Mouse (Mus musculus) myocyte (in vitro differentiated cells): ENCODE data around the gene Msrb1. TPM values are rescaled to one million over a fixed set of nuclear protein-coding genes. Genes with fewer than 3 reads are reported as not detected.
A peak's percentile ranks its signal among the peaks of the same experiment; 100 is the strongest.

Experiments used
- H3K27me3 ChIP-seq: one replicate; pipeline ENCODE4 v1.6.1; 2011; ENCODE audit not compliant: control insufficient read depth, insufficient read depth, insufficient read length
- H3K36me3 ChIP-seq: one replicate; pipeline ENCODE4 v1.6.1; 2011; ENCODE audit not compliant: control insufficient read depth, insufficient read depth
- H3K4me2 ChIP-seq: one replicate; pipeline ENCODE4 v1.6.1; 2011; ENCODE audit warnings: low read depth, control low read depth
- H3K4me3 ChIP-seq: one replicate; pipeline ENCODE4 v1.5.1; 2011; ENCODE audit warnings: mild to moderate bottlenecking, control low read depth, moderate library complexity
- H3K79me2 ChIP-seq: one replicate; pipeline ENCODE4 v1.6.1; 2011; ENCODE audit not compliant: control insufficient read depth, insufficient read depth
- H3ac ChIP-seq: one replicate; pipeline ENCODE4 v1.6.1; 2011; ENCODE audit not compliant: control insufficient read depth, insufficient read length
- CEBPB ChIP-seq: IDR thresholded peaks from 2 replicates; pipeline ENCODE4 v1.6.1; 2011; ENCODE audit warnings: mild to moderate bottlenecking, moderate library complexity; ENCODE audit not compliant: poor library complexity, insufficient read depth, severe bottlenecking
- E2F4 ChIP-seq: IDR thresholded peaks from one replicate; pipeline ENCODE4 v1.6.1; 2011; ENCODE audit warnings: mild to moderate bottlenecking, control low read depth, moderate library complexity; ENCODE audit not compliant: insufficient read depth
- MAX ChIP-seq: IDR thresholded peaks from one replicate; pipeline ENCODE4 v1.6.1; 2011; ENCODE audit warnings: low read depth, mild to moderate bottlenecking, control low read depth
- MYOD1 ChIP-seq, 3 experiments: IDR thresholded peaks; one replicate each; pipeline ENCODE4 v1.6.1; 2011; ENCODE audit warnings: control low read depth in 2 of 3, low read depth in 2 of 3, mild to moderate bottlenecking in 2 of 3, moderate library complexity in 1 of 3; ENCODE audit not compliant: insufficient read length in 2 of 3, control insufficient read depth in 1 of 3
- MYOG ChIP-seq, 3 experiments: IDR thresholded peaks; one replicate each; pipeline ENCODE4 v1.6.1; 2011; ENCODE audit warnings: control low read depth in 2 of 3, low read depth in 2 of 3, mild to moderate bottlenecking in 2 of 3; ENCODE audit not compliant: insufficient read length in 2 of 3, control insufficient read depth in 1 of 3, insufficient read depth in 1 of 3
- POLR2A ChIP-seq: IDR thresholded peaks from one replicate; pipeline ENCODE4 v1.6.1; 2011; ENCODE audit warnings: low read depth, mild to moderate bottlenecking, control low read depth, moderate library complexity; ENCODE audit not compliant: insufficient read length
- POLR2AphosphoS2 ChIP-seq: IDR thresholded peaks from one replicate; pipeline ENCODE4 v1.6.1; 2011; ENCODE audit warnings: low read depth, control low read depth; ENCODE audit not compliant: insufficient read length
- REST ChIP-seq: IDR thresholded peaks from one replicate; pipeline ENCODE4 v1.6.1; 2011; ENCODE audit warnings: mild to moderate bottlenecking, control low read depth, moderate library complexity; ENCODE audit not compliant: insufficient read depth, insufficient read length
- SRF ChIP-seq: IDR thresholded peaks from one replicate; pipeline ENCODE4 v1.6.1; 2011; ENCODE audit warnings: low read depth; ENCODE audit not compliant: control insufficient read depth, insufficient read length
- TCF12 ChIP-seq: IDR thresholded peaks from one replicate; pipeline ENCODE4 v1.6.1; 2011; ENCODE audit warnings: mild to moderate bottlenecking, control low read depth; ENCODE audit not compliant: poor library complexity, insufficient read depth, severe bottlenecking
- TCF3 ChIP-seq: IDR thresholded peaks from one replicate; pipeline ENCODE4 v1.6.1; 2011; ENCODE audit warnings: low read depth, control low read depth; ENCODE audit not compliant: insufficient read length
- USF1 ChIP-seq: IDR thresholded peaks from one replicate; pipeline ENCODE4 v1.6.1; 2011; ENCODE audit warnings: low read depth, mild to moderate bottlenecking, control low read depth, moderate library complexity
- polyA plus RNA-seq: library from polyadenylated mRNA; unstranded; fragments of >200 nt; fragmentation: generic; extraction: Trizol; gene quantifications from one replicate; pipeline ENCODE4 v1.2.1, GENCODE M21; 2012; ENCODE audit warnings: missing spikeins

Msrb1 gene
- polyA plus RNA-seq, 1 experiment = 73.9 TPM

DNA sequence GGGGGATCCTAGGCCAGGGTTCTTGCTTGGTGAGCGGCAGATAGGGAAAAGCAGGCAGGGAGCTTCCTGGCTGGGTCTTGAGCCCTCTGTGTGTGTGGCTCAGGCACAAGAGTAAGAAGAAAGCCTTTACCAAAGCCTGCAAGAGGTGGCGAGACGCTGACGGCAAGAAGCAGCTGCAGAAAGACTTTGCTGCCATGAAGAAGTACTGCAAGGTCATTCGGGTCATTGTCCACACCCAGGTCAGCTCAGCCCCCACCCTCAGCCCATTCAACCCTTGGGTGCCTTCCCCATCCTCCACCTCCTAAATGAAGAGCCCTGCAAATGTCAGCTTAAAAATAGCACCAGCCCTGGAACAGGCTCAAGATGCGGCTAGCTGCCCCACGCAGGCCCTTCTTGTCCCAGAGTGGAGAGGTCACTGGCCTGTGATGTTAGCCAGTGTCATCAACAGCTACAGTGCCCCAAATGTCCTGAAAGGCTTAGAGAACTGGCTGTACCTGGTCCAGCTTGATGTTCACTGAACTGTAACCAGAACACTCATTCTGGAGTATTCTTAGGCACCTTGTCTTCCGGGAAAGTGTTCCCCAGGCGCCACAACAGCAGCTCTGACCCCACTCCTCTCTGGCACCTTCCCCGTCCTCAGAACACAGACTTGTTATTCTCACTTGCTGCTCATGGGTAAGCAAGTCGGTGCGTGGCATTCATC lies 4.1 kb upstream of the Msrb1 start:
- H3ac ChIP-seq = no peak overlapping the region
- H3K79me2 ChIP-seq = peaks cover 3% of the 10 kb centered on the region
- no peaks in the 10 kb centered on the region for H3K27me3 ChIP-seq
- no peak overlapping the region for H3K4me3 ChIP-seq
- no peaks in the 10 kb centered on the region for H3K36me3 ChIP-seq
- peak overlapping the region; percentile 21 for H3K4me2 ChIP-seq
- TF ChIP-seq SRF (no peak), MYOG (IDR thresholded peaks at IDR 0.05; ENCODE audit: control insufficient read depth in 1 of 3, insufficient read depth in 1 of 3, insufficient read length in 2 of 3, low read depth in 2 of 3) (no peak), MYOD1 (IDR thresholded peaks at IDR 0.05; ENCODE audit: control insufficient read depth in 1 of 3, insufficient read length in 2 of 3, low read depth in 2 of 3) (peak; percentile 47 to 81 (median 80)), TCF12 (no peak), CEBPB (no peak), TCF3 (no peak)

DNA sequence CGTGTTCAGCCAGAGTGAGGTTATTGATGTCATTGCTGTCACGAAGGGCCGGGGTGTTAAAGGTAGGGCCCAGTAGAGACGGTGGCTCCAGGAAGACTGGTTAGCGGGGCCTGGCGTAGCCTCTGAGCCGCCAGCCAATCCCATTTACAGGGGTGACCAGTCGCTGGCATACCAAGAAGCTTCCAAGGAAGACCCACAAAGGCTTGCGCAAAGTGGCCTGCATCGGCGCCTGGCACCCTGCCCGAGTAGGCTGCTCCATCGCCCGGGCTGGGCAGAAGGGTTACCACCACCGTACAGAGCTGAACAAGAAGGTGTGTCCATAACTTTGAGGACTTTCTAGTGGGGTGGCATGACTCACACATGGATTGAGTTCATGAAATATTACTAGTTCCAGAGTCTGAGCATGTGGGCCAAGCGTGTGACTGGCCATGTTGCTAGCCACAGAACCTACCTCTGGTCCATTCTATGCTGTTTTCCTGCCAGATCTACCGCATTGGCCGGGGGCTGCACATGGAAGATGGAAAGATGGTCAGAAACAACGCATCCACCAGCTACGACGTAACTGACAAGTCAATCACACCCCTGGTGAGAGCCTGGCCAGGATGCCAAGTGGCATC lies 2.9 kb upstream of the Msrb1 start:
- TF ChIP-seq TCF12 (no peak), SRF (no peak), USF1 (no peak), MYOD1 (IDR thresholded peaks at IDR 0.05; ENCODE audit: control insufficient read depth in 1 of 3, insufficient read length in 2 of 3, low read depth in 2 of 3) (no peak), MYOG (IDR thresholded peaks at IDR 0.05; ENCODE audit: control insufficient read depth in 1 of 3, insufficient read depth in 1 of 3, insufficient read length in 2 of 3, low read depth in 2 of 3) (no peak), E2F4 (no peak), REST (no peak), TCF3 (no peak), POLR2A (no peak), CEBPB (no peak), MAX (no peak), POLR2AphosphoS2 (no peak)

DNA sequence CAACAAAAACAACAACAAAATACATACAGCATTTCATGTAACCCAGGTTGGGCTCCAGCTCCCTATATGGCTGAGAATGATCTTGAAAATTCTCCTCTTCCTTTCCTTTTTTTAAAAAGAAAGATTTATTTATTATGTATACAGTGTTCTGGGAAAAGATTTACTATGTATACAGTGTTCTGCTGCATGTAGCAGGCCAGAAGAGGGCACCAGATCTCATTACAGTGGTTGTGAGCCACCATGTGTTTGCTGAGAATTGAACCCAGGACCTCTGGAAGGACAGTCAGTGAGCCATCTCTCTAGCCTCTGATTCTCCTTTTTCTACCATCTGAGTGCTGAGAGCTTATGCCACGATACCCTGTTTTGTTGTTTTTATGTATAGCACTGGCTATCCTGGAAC lies 1.9 kb upstream of the Msrb1 start:
- Histone ChIP-seq H3K79me2 (peaks cover 6% of the 10 kb centered on the region), H3ac (no peak overlapping the region), H3K4me2 (no peak overlapping the region), H3K36me3 (no peaks in the 10 kb centered on the region), H3K27me3 (no peaks in the 10 kb centered on the region), H3K4me3 (no peak overlapping the region)
- TF ChIP-seq MAX (no peak), TCF3 (no peak), TCF12 (no peak), MYOD1 (IDR thresholded peaks at IDR 0.05; ENCODE audit: control insufficient read depth in 1 of 3, insufficient read length in 2 of 3, low read depth in 2 of 3) (no peak), CEBPB (no peak), SRF (no peak), REST (no peak), POLR2AphosphoS2 (no peak), POLR2A (no peak), USF1 (no peak), MYOG (IDR thresholded peaks at IDR 0.05; ENCODE audit: control insufficient read depth in 1 of 3, insufficient read depth in 1 of 3, insufficient read length in 2 of 3, low read depth in 2 of 3) (no peak), E2F4 (no peak)

More for the DNA sequence above, 2.9 kb upstream of the Msrb1 start:
- Histone ChIP-seq H3K27me3 (no peaks in the 10 kb centered on the region), H3K36me3 (no peaks in the 10 kb centered on the region), H3K79me2 (peaks cover 6% of the 10 kb centered on the region), H3K4me3 (no peak overlapping the region), H3ac (no peak overlapping the region), H3K4me2 (no peak overlapping the region)

DNA sequence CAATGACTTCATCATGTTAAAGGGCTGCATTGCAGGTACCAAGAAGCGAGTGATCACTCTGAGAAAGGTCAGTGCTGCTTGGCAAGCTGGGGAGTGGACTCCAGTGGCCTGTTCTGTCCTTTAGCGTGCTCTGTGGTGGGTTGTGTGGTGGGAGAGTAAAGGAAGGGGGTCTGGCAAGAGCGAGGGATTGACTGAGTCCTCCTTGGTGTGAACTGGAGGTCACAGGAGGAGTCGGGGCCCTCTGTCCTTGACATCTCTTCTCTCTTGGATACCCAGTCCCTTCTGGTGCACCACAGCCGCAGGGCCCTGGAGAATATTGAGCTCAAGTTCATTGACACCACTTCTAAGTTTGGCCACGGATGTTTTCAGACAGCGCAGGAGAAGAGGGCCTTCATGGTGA lies 996 bp upstream of the Msrb1 start:
- H3K4me3 ChIP-seq = peak overlapping the region; percentile 53
- TF ChIP-seq TCF3 = no peak
- no peak for TF ChIP-seq MYOD1 (IDR thresholded peaks at IDR 0.05; ENCODE audit: control insufficient read depth in 1 of 3, insufficient read length in 2 of 3, low read depth in 2 of 3)
- no peak for TF ChIP-seq USF1
- no peak for TF ChIP-seq POLR2AphosphoS2
- no peak for TF ChIP-seq TCF12
- H3K4me2 ChIP-seq = peak overlapping the region; percentile 86
- H3ac ChIP-seq = no peak overlapping the region
- no peaks in the 10 kb centered on the region for H3K27me3 ChIP-seq
- peaks cover 6% of the 10 kb centered on the region for H3K79me2 ChIP-seq
- no peaks in the 10 kb centered on the region for H3K36me3 ChIP-seq
